Mouse (Mus musculus): ENCODE data around the gene Enoph1. TPM values are rescaled to one million over a fixed set of nuclear protein-coding genes. Genes with fewer than 3 reads are reported as not detected.

Enoph1 gene
- polyA plus RNA-seq, 1 experiment from 2014 or later: 49.9 TPM

DNA sequence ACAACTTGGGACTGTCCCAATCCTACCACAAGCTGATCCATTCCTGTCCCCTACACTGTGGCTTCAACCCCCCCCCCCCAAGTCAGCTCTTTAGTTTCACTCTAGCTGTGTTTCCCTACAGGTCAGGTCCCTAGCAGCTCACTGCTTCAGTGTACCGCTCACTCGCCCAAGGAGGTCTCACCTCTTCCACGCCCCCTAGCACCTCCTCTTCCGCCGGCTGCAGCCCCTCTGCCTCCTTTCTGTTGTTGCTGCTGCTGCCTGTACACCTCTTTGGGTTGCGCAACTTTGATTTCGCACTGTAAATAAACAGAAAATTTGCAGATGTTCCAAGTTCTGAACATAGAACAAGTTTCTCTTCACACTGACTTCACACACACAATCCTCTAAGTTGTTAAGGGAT, 3.1 kb upstream of the Enoph1 start:
- ATAC-seq (ENCODE audit: low read depth): no peak
- Histone ChIP-seq H3K9me3 (ENCODE audit: control insufficient read depth, low read length) (no peaks in the 10 kb centered on the region), H3K36me3 (ENCODE audit: control insufficient read depth, insufficient read depth, low read length) (peaks cover 35% of the 10 kb centered on the region), H3K27ac (ENCODE audit: low read depth, low read length) (no peak overlapping the region), H3K9ac (replicated peaks; ENCODE audit: low read depth, low read length) (no peak overlapping the region), H3K4me1 (ENCODE audit: control insufficient read depth, insufficient read depth, low read length) (peaks cover 27% of the 10 kb centered on the region; the same call in 1 of the 2 replicates), H3K27me3 (ENCODE audit: control insufficient read depth, insufficient read depth, low read length) (no peaks in the 10 kb centered on the region), H3K4me2 (ENCODE audit: low read depth, low read length) (peak overlapping the region; percentile 92), H3K4me3 (ENCODE audit: low read depth, low read length) (peak overlapping the region; percentile 72)
- 23% methylated on average over 7 of the region's 7 CpGs for WGBS

- peak overlapping the region; percentile 88 for H3K9ac ChIP-seq (replicated peaks; ENCODE audit: low read depth, low read length)
- H3K9me3 ChIP-seq (ENCODE audit: control insufficient read depth, low read length): no peaks in the 10 kb centered on the region
- H3K27ac ChIP-seq (ENCODE audit: low read depth, low read length): peak overlapping the region; percentile 97
- peaks cover 30% of the 10 kb centered on the region; the same call in 1 of the 2 replicates for H3K4me1 ChIP-seq (ENCODE audit: control insufficient read depth, insufficient read depth, low read length)
- peak; percentile 31 for ATAC-seq (ENCODE audit: low read depth)
- peaks cover 23% of the 10 kb centered on the region for H3K36me3 ChIP-seq (ENCODE audit: control insufficient read depth, insufficient read depth, low read length)
- no peaks in the 10 kb centered on the region for H3K27me3 ChIP-seq (ENCODE audit: control insufficient read depth, insufficient read depth, low read length)
- 1% methylated on average over 39 of the region's 45 CpGs for WGBS
- H3K4me3 ChIP-seq (ENCODE audit: low read depth, low read length): peak overlapping the region; percentile 72
- H3K4me2 ChIP-seq (ENCODE audit: low read depth, low read length): peak overlapping the region; percentile 92
Measured at GRCm38 (mm10) chr5:100037965-100038713, 1.6 kb upstream of the Enoph1 start.

DNA sequence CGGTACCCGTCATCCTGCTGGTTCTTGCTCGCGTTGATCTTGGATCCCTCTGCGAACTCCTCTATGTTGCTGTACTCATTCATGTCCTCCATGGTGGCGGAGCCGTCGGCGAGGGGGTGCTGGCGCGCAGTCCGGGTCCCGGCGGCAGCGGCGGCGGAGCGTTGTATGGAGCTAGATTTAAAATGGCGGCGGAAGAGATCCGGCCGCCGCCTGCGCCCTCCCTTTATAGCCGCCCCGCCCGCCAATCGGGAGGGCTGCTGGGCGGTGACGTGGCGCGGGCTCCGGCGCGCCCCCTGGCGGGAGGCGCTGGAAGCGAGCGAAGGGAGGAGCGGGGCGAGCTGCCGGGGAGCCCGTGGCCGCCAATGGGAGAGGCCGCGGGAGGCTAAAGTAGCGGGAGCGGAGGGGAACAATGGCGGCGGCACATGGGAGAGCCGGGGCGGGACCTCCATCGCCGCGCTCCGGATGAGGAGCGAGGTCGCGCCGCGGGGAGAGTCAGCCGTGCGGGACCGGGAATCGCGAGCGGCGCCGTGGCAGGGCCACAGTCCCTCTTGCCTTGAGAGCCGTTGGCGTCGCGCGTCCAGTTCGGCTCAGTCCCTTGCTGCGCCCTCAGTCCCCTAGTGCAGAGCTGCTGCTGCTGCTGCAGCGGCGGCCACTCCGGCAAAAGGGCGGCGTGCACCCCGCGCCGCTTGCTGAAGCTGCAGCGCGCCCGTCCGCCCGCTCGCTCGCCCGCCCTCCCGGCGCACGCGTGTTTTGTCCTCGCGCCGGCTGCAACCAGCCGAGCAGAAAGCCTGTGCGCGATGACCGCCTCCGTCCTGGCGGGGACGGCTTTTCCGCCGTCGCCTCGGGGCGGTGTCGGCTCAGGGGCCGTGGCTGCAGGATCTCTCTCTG, 827 bp upstream of the Enoph1 start:
- H3K4me2 ChIP-seq (ENCODE audit: low read depth, low read length): peak overlapping the region; percentile 92
- peaks cover 30% of the 10 kb centered on the region for H3K4me1 ChIP-seq (ENCODE audit: control insufficient read depth, insufficient read depth, low read length)
- no peaks in the 10 kb centered on the region for H3K27me3 ChIP-seq (ENCODE audit: control insufficient read depth, insufficient read depth, low read length)
- H3K9ac ChIP-seq (replicated peaks; ENCODE audit: low read depth, low read length): peak overlapping the region; percentile 88
- peak; percentile 74 for ATAC-seq (ENCODE audit: low read depth)
- under 1% methylated on average over 95 of the region's 113 CpGs for WGBS
- H3K36me3 ChIP-seq (ENCODE audit: control insufficient read depth, insufficient read depth, low read length): peaks cover 18% of the 10 kb centered on the region
- no peaks in the 10 kb centered on the region for H3K9me3 ChIP-seq (ENCODE audit: control insufficient read depth, low read length)
- peak overlapping the region; percentile 97 for H3K27ac ChIP-seq (ENCODE audit: low read depth, low read length)
- peak overlapping the region; percentile 72 for H3K4me3 ChIP-seq (ENCODE audit: low read depth, low read length)

GRCm38 (mm10) chr5:100040281-100040784, 548 bp downstream of the Enoph1 start:
- H3K27ac ChIP-seq (ENCODE audit: low read depth, low read length): peak overlapping the region; percentile 97
- peak overlapping the region; percentile 88 for H3K9ac ChIP-seq (replicated peaks; ENCODE audit: low read depth, low read length)
- peaks cover 30% of the 10 kb centered on the region for H3K4me1 ChIP-seq (ENCODE audit: control insufficient read depth, insufficient read depth, low read length)
- H3K36me3 ChIP-seq (ENCODE audit: control insufficient read depth, insufficient read depth, low read length): peaks cover 10% of the 10 kb centered on the region
- peak overlapping the region; percentile 62 for H3K4me2 ChIP-seq (ENCODE audit: low read depth, low read length)
- ATAC-seq (ENCODE audit: low read depth): no peak
- no peaks in the 10 kb centered on the region for H3K27me3 ChIP-seq (ENCODE audit: control insufficient read depth, insufficient read depth, low read length)
- WGBS: under 1% methylated on average over 19 of the region's 19 CpGs
- no peaks in the 10 kb centered on the region for H3K9me3 ChIP-seq (ENCODE audit: control insufficient read depth, low read length)
- peak overlapping the region; percentile 72 for H3K4me3 ChIP-seq (ENCODE audit: low read depth, low read length)

DNA sequence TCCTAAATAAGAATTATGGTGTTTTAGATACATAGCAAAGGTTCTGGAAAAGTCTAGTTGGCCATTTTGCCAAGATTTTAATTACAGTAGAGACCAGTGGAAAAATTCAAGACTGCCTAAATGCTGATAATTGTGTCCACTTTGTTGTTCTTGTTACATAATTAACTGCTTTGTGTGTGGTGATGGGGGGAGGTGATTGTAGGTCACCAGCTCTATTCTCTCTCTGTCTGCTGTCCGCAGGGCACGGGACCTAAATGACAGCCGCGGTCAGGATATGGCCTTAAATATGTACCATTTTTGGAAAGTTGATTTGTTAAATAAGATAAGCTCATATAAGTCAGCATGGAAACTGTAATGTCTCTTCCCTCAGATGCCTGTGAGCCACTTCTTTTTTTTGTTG, 1.5 kb downstream of the Enoph1 start:
- peak overlapping the region; percentile 72 for H3K4me3 ChIP-seq (ENCODE audit: low read depth, low read length)
- H3K4me2 ChIP-seq (ENCODE audit: low read depth, low read length): peak overlapping the region; percentile 62
- H3K36me3 ChIP-seq (ENCODE audit: control insufficient read depth, insufficient read depth, low read length): peaks cover 3% of the 10 kb centered on the region; the same call in 1 of the 2 replicates
- no peak for ATAC-seq (ENCODE audit: low read depth)
- 47% methylated on average over 4 of the region's 4 CpGs for WGBS
- H3K4me1 ChIP-seq (ENCODE audit: control insufficient read depth, insufficient read depth, low read length): peaks cover 25% of the 10 kb centered on the region
- no peaks in the 10 kb centered on the region for H3K27me3 ChIP-seq (ENCODE audit: control insufficient read depth, insufficient read depth, low read length)
- H3K9me3 ChIP-seq (ENCODE audit: control insufficient read depth, low read length): no peaks in the 10 kb centered on the region
- no peak overlapping the region for H3K27ac ChIP-seq (ENCODE audit: low read depth, low read length)
- H3K9ac ChIP-seq (replicated peaks; ENCODE audit: low read depth, low read length): no peak overlapping the region

DNA sequence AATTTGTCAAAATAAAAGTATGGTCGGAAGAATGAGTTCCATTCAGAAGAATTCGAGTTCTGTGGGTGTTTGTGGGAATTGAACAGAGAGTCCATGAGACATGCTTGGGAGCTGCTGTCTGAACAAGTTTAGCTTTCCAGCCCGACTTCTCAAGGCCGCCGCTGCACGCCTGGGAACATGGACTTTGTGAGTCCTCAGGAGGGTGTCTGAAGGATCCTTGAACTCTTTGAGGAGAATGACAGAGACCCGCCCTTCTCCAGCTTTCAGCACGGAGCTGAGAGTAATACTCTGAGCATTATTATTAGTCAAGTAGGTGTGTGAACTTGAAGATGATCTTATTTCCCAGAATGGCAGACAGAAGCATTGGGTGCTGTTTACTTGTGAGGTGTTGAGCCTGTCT, 2.7 kb downstream of the Enoph1 start:
- H3K36me3 ChIP-seq (ENCODE audit: control insufficient read depth, insufficient read depth, low read length): peaks cover 3% of the 10 kb centered on the region; the same call in 1 of the 2 replicates
- no peak overlapping the region for H3K27ac ChIP-seq (ENCODE audit: low read depth, low read length)
- no peak for ATAC-seq (ENCODE audit: low read depth)
- 93% methylated on average over 8 of the region's 8 CpGs for WGBS
- peaks cover 14% of the 10 kb centered on the region for H3K4me1 ChIP-seq (ENCODE audit: control insufficient read depth, insufficient read depth, low read length)
- H3K9ac ChIP-seq (replicated peaks; ENCODE audit: low read depth, low read length): no peak overlapping the region
- H3K4me2 ChIP-seq (ENCODE audit: low read depth, low read length): no peak overlapping the region
- H3K4me3 ChIP-seq (ENCODE audit: low read depth, low read length): no peak overlapping the region
- H3K27me3 ChIP-seq (ENCODE audit: control insufficient read depth, insufficient read depth, low read length): no peaks in the 10 kb centered on the region
- H3K9me3 ChIP-seq (ENCODE audit: control insufficient read depth, low read length): no peaks in the 10 kb centered on the region

- H3K27ac ChIP-seq (ENCODE audit: low read depth, low read length): no peak overlapping the region
- no peak overlapping the region for H3K4me3 ChIP-seq (ENCODE audit: low read depth, low read length)
- H3K4me2 ChIP-seq (ENCODE audit: low read depth, low read length): no peak overlapping the region
- no peak for ATAC-seq (ENCODE audit: low read depth)
- peaks cover 13% of the 10 kb centered on the region for H3K4me1 ChIP-seq (ENCODE audit: control insufficient read depth, insufficient read depth, low read length)
- no peaks in the 10 kb centered on the region for H3K27me3 ChIP-seq (ENCODE audit: control insufficient read depth, insufficient read depth, low read length)
- no peaks in the 10 kb centered on the region for H3K9me3 ChIP-seq (ENCODE audit: control insufficient read depth, low read length)
- WGBS: 67% methylated on average over 5 of the region's 5 CpGs
- no peaks in the 10 kb centered on the region; the same call in 1 of the 2 replicates for H3K36me3 ChIP-seq (ENCODE audit: control insufficient read depth, insufficient read depth, low read length)
- H3K9ac ChIP-seq (replicated peaks; ENCODE audit: low read depth, low read length): no peak overlapping the region
Measured at GRCm38 (mm10) chr5:100043361-100043760, 3.6 kb downstream of the Enoph1 start.

GRCm38 (mm10) chr5:100044030-100044429, 4.2 kb downstream of the Enoph1 start:
- ATAC-seq (ENCODE audit: low read depth): no peak
- 74% methylated on average over 4 of the region's 4 CpGs for WGBS
- Histone ChIP-seq H3K27ac (ENCODE audit: low read depth, low read length) (no peak overlapping the region), H3K9ac (replicated peaks; ENCODE audit: low read depth, low read length) (no peak overlapping the region), H3K9me3 (ENCODE audit: control insufficient read depth, low read length) (no peaks in the 10 kb centered on the region), H3K27me3 (ENCODE audit: control insufficient read depth, insufficient read depth, low read length) (no peaks in the 10 kb centered on the region), H3K4me1 (ENCODE audit: control insufficient read depth, insufficient read depth, low read length) (peaks cover 13% of the 10 kb centered on the region), H3K4me3 (ENCODE audit: low read depth, low read length) (no peak overlapping the region), H3K36me3 (ENCODE audit: control insufficient read depth, insufficient read depth, low read length) (no peaks in the 10 kb centered on the region; the same call in 1 of the 2 replicates), H3K4me2 (ENCODE audit: low read depth, low read length) (no peak overlapping the region)

All from neural tube, embryonic 14.5 days (tissue).